Mouse (Mus musculus): ENCODE data around the gene Ap1m2. TPM values are rescaled to one million over a fixed set of nuclear protein-coding genes. Genes with fewer than 3 reads are reported as not detected.

Ap1m2 gene
- polyA plus RNA-seq (2012; ENCODE audit: low replicate concordance), result 0.49 and 2.3 TPM in 2 replicates

DNA sequence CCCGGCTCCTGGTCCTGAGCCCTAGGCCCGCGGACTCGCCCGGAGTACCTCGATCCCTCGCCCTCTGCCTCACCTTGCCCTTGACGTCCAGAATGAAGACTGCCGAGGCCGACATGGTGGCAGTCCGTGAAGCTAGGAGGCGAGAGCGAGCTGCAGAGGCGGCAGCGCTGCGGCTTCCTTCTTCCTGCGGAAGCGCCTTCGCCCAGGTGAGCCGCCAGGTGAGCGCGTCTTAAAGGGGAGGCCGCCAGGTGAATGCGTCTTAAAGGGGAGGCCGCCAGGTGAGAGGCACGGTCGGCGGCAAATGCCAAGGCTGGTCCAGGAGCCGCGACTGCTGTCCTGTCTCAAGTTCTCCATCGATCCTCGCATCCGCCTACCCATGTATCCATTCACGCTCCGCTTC is at the start of gene Ap1m2:
Gene Ap1m2, minus strand, starts transcription at position 204 of the 400 bp plus-strand sequence.

DNA sequence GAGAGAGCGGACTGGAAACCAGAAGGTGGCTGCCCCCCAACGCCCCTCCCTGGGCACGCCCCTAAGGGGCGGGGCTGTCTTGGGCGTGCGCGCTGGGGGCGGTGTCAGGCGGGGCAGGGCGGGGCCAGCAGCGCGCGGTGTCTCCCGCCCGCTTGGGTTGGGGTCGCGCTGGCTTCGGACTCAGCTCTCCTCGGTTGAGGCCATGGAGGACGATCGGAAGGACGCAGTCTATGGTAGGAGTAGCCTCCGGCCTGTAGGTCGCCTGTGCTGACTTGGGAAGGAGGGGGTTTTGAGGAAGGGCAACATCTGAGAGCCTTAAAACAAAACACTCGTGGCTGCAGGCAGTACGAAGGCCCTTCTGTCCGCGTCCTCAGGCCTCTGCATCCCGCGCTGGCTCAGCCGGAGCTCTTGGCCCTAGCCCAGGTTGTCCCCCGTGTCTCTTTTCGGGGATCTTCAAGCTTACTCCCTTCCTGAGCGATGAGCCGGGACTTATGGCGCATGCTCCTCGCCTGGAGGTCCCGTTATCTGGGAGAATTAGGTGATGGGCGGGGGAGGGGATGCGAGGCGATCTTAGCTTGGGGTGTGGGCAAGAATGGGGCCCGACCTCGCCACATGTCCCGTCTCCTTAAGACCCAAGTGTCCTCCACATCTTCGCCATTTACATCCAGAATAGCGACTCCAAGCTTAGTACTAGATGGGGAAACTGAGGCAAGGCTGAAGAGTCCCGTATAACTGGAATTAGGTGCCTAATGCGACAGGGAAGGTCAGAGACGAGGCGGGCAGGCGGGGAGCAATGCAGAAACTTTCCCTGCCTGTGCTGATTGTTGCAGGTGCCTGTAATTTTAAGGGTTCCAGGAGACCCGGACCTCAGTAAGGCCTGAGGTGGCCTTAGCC is 8.7 kb upstream of the Ap1m2 start, which contains the start of gene Slc44a2:
Gene Slc44a2, plus strand, starts transcription at position 80 of the 894 bp plus-strand sequence.

DNA sequence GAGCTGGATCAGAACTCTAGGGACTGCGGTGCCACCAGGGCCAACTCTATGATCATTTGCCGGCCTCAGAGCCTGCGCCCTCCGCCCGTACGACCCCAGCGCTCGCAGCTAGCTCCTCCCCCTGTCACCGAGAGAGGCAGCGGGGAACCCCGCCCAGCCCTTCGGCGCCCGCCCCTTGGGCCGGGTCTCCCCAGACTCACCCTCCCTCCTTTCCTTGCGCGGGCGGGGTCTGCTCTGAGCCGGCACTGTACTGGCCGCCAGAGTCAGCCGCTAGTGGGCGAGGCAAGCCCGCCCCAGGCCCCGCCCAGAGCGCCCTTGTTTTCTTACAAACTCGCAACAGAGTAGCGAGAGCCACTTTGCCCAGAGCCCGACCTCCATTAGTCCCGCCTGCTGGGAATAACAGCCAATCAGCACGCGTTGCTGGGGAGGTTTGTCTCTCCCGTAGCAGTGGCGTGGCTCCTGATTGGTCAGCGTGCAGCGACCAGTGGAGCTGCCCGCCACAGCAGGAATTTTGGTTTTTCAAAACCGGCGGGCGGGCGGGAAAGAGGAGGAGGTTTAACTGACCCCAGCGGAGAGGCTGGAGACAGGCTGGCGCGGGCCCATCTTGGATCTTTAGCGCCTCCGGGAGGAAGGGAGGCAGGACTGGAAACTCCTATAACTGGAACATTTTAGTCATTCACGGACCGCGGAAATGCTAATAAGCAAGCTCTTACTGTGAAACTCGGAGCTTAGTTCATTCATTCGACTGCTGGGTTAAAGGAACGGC is 20.9 kb downstream of the Ap1m2 start, which contains the start of gene Cdkn2d:
Gene Cdkn2d, minus strand, starts transcription at position 386 of the 766 bp plus-strand sequence.

GRCm38 (mm10) chr9:21287571-21288402 is 24.4 kb downstream of the Ap1m2 start, which contains the start of gene Kri1:
Gene Kri1, minus strand, starts transcription at chr9:21287969.

GRCm38 (mm10) chr9:21265000-21265561 is 47.1 kb downstream of the Ap1m2 start, which contains the start of gene Atg4d:
Gene Atg4d, plus strand, starts transcription at chr9:21265293.

DNA sequence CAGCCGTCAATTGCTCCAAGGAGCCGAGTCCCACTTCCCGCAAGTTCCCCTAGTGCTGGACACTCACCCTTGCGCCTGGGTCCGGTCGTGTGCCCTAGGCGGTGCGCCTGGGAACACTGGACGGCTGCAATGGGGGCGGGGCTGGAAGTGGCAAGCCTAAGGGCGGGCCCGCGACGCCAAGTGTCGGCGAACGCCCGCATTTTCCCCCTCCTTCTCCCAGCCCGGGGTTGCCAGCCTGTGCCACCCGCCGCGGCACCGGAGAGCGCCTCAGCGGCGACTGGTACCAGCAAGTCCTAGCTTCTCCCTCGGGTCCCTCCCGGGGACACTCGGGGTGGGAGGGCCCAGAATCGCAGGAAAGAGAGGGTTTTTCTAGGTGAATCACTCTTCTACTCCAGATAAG is 63.8 kb downstream of the Ap1m2 start, which contains the start of gene S1pr5:
Gene S1pr5, minus strand, starts transcription at position 118 of the 400 bp plus-strand sequence.

Other genes with a start within 250 kb of the Ap1m2 start
- 4.7 and 6.8 TPM in 2 replicates for gene Zglp1, start 245.2 kb downstream of the Ap1m2 start, polyA plus RNA-seq (2012; ENCODE audit: low replicate concordance)
- 0.26 and 0.64 TPM in 2 replicates for gene Gm49373, start 239.2 kb downstream of the Ap1m2 start, polyA plus RNA-seq (2012; ENCODE audit: low replicate concordance)
- 24.8 and 46.2 TPM in 2 replicates for gene Fdx1l, start 238.7 kb downstream of the Ap1m2 start, polyA plus RNA-seq (2012; ENCODE audit: low replicate concordance)
- gene Gm38431, start 220.3 kb downstream of the Ap1m2 start, polyA plus RNA-seq (2012; ENCODE audit: low replicate concordance), result 43.7 and 103 TPM in 2 replicates
- gene Raver1, start 220.3 kb downstream of the Ap1m2 start, polyA plus RNA-seq (2012; ENCODE audit: low replicate concordance), result 182 and 466 TPM in 2 replicates
- gene Tyk2, start 181.1 kb downstream of the Ap1m2 start, polyA plus RNA-seq (2012; ENCODE audit: low replicate concordance), result 47.9 and 58.5 TPM in 2 replicates
- gene Cdc37, start 162.4 kb downstream of the Ap1m2 start, polyA plus RNA-seq (2012; ENCODE audit: low replicate concordance), result 137 and 226 TPM in 2 replicates
- 9.8 and 19.5 TPM in 2 replicates for gene Pde4a, start 146.6 kb downstream of the Ap1m2 start, polyA plus RNA-seq (2012; ENCODE audit: low replicate concordance)
- gene Keap1, start 73.0 kb downstream of the Ap1m2 start, polyA plus RNA-seq (2012; ENCODE audit: low replicate concordance), result 49.8 and 76.0 TPM in 2 replicates
- gene S1pr5, start 63.9 kb downstream of the Ap1m2 start, polyA plus RNA-seq (2012; ENCODE audit: low replicate concordance), result 11.6 and 51.4 TPM in 2 replicates
- 33.9 and 64.0 TPM in 2 replicates for gene Atg4d, start 47.0 kb downstream of the Ap1m2 start, polyA plus RNA-seq (2012; ENCODE audit: low replicate concordance)
- gene Kri1, start 24.4 kb downstream of the Ap1m2 start, polyA plus RNA-seq (2012; ENCODE audit: low replicate concordance), result 46.0 and 65.5 TPM in 2 replicates
- 41.8 and 71.5 TPM in 2 replicates for gene Cdkn2d, start 20.9 kb downstream of the Ap1m2 start, polyA plus RNA-seq (2012; ENCODE audit: low replicate concordance)
- gene Slc44a2, start 8.4 kb upstream of the Ap1m2 start, polyA plus RNA-seq (2012; ENCODE audit: low replicate concordance), result 192 and 204 TPM in 2 replicates
- gene Ilf3, start 55.5 kb upstream of the Ap1m2 start, polyA plus RNA-seq (2012; ENCODE audit: low replicate concordance), result 61.2 and 70.8 TPM in 2 replicates
- 38.9 and 44.8 TPM in 2 replicates for gene Qtrt1, start 99.5 kb upstream of the Ap1m2 start, polyA plus RNA-seq (2012; ENCODE audit: low replicate concordance)
- 702 and 1,736 TPM in 2 replicates for gene Dnm2, start 112.6 kb upstream of the Ap1m2 start, polyA plus RNA-seq (2012; ENCODE audit: low replicate concordance)
- gene Tmed1, start 197.9 kb upstream of the Ap1m2 start, polyA plus RNA-seq (2012; ENCODE audit: low replicate concordance), result 5.3 and 6.6 TPM in 2 replicates
- 222 and 323 TPM in 2 replicates for gene AB124611, start 213.8 kb upstream of the Ap1m2 start, polyA plus RNA-seq (2012; ENCODE audit: low replicate concordance)
- 88.3 and 96.9 TPM in 2 replicates for gene Carm1, start 234.6 kb upstream of the Ap1m2 start, polyA plus RNA-seq (2012; ENCODE audit: low replicate concordance)

Data from hematopoietic multipotent progenitor cell, adult 10-12 weeks (in vitro differentiated cells).